Mouse (Mus musculus) erythroblast, adult 5-6 weeks (primary cell): ENCODE measurements around the gene Sema5b. TPM values are rescaled to one million over a fixed set of nuclear protein-coding genes. Genes with fewer than 3 reads are reported as not detected.

Source experiments
- ATAC-seq: replicated peaks from 2 replicates; pipeline ENCODE4 v1.8.0; 2016; ENCODE audit warnings: moderate number of reproducible peaks, mild to moderate bottlenecking, moderate TSS enrichment, inconsistent platforms; ENCODE audit not compliant: poor library complexity, low FRiP score, severe bottlenecking
- total RNA-seq, 2 experiments: library from RNA; stranded (forward) in 1 of 2; stranded (reverse) in 1 of 2; fragments of 150-400 nt in 1 of 2; fragments of 200-764, 138-1000 nt in 1 of 2; gene quantifications; 2 replicates each; pipeline versions ENCODE4 v1.2.3 to v1.2.4; 2015 to 2017; ENCODE audit warnings: low replicate concordance in 2 of 2

Gene Sema5b
- total RNA-seq (2015; ENCODE audit: low replicate concordance) (not detected in 2 replicates), total RNA-seq (2017; ENCODE audit: low replicate concordance) (not detected in 2 replicates)

DNA sequence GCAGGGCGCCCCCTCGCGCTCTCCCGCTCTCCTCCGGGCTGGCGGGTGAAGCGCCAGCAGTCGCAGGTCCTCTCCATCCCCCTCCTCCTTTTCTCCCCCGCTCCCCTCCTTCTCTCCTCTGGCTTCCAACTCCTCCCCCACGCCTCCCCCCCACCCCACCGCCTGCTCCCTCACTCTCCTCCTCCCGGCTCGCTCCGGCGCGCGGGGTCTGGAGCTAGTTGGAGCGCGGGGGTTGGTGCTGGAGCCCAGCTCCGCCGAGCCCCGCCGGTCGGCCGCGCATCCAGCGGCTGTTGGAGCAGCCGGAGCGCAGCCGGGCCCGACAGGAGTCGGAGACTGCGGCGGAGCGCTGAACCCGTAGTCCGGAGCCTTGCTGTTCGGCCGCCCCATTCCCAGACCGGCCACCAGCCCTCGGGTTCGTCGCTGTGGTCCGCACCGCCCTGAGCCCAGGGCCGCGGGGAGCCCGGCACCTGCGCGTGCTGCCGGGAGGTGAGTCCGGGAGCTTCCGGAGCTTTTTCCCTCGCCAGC, at the start of gene Sema5b:
TSS of gene Sema5b (plus strand) at position 29 of the 525 bp plus-strand sequence.
- ATAC-seq: no peak

DNA sequence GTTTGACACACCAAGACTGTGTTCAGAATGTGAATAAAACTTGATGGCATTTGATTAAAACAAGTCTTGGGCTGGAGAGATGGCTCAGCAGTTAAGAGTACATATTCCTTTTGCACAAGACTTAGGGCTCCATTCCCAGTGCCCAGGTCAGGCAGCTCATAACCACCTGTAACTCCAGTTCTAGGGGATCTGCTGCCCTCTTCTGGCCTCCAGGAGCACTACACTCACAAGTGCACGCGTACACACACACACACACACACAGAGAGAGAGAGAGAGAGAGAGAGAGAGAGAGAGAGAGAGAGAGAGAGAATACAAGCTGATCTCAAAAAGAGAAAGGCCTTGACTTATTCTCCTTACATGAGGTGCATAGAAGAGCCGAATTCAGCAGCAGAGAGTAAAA, 40.6 kb upstream of the Sema5b start:
- ATAC-seq: no peak

DNA sequence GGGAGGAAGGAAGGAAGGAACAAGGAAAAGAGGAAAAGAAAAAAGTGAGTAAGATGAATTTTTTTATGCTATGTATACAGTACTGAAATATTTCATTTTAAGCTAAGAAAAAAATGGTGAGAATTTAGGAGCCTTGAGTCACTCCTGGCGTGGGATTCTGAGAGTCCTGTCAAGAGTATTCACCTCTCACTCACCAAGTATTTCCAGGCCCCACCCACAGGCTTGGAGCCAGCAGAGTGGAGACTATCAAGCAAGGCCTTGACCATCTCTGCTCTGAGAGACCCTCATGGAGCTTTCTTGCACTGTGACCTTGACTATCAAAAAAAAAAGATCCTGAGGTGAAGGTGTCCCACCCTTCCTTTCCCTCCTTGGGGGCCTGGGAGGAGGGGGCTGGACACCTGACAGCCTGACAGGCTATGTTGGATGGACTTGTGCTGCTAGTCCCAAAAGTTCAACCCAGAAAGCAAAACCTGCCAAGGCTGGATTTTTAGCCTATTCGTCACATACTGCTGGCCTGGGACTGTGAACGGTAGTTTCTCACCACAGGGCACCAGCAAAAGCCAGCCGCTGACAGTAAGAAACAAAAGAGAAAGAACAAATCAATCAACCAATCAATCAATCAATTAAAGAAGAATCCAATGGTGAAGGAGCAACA, 39.7 kb upstream of the Sema5b start:
- ATAC-seq: no peak

DNA sequence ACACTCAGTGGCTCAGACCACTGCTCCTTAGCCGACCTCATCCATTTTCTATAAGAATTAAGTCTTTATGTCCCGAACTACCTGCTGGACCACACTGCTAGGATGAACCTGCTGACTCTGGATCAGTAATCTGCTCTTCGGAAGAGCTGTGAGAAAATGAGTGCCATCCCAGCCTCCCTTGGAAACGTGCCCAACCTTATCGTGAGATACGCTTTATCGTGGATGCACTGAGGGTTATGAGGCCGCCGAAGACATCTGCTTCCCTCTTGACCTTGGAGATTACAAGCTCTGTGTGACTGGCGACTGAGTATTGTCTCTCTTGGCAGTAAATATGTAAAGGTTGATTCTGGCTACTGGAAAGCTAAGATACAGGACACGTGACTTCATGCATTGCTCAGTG, 38.5 kb upstream of the Sema5b start:
- ATAC-seq: no peak

DNA sequence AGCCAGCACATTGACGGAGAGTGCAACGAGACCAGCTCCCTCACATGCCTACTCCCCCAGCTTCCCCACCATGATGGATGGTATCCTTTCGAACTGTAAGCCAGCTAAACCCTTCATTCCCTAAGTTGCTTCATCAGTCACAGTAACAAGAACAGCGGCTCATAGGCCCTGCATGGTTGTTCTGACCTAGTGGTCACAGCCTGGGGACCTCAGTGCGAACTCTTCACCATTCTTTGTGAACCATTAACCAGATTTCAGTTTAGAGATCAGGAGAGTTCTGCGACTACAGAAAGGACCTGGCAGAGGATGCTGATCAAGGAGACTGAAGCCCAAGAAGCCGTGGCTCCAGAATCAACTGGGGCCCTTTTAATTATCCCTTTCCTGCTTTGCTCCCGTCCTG, 36.7 kb upstream of the Sema5b start:
- no peak for ATAC-seq

DNA sequence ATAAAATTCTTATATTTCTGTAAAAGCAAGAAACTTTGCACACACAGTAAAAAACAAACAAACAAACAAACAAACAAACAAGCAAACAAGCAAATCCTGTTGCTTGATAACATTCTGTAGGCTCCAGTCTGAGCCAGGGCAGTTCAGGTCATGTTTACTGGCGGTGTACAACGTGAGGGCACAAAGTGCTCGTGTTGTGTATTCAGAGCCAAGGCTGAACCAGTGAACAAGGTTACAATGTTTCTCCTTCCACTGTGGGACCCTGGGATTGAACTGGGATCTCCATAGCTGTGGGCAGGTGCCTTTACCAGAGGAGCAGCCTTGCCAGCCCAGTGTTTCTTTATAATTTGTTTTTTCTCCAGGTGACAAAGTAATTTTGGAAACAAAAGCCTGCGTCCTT, 35.2 kb upstream of the Sema5b start:
- no peak for ATAC-seq

DNA sequence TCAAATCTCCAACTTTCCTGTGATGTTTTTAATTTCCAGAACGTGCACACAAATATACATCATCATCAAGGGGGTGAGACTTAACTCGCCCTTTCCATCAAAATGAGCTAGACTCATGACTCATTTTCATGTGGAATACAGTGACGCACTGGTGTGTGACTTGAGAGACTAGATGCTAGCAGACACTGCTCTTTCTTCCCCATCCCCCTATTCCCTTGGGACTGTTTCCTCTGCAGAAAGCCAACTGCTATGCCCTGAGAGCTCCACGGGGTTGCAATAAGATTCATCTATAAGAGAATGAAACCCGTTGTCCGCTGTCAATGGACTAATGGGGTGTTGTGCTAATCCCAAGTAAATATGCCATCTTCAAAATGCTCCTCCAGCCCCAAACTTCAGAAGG, 32.4 kb upstream of the Sema5b start:
- no peak for ATAC-seq

DNA sequence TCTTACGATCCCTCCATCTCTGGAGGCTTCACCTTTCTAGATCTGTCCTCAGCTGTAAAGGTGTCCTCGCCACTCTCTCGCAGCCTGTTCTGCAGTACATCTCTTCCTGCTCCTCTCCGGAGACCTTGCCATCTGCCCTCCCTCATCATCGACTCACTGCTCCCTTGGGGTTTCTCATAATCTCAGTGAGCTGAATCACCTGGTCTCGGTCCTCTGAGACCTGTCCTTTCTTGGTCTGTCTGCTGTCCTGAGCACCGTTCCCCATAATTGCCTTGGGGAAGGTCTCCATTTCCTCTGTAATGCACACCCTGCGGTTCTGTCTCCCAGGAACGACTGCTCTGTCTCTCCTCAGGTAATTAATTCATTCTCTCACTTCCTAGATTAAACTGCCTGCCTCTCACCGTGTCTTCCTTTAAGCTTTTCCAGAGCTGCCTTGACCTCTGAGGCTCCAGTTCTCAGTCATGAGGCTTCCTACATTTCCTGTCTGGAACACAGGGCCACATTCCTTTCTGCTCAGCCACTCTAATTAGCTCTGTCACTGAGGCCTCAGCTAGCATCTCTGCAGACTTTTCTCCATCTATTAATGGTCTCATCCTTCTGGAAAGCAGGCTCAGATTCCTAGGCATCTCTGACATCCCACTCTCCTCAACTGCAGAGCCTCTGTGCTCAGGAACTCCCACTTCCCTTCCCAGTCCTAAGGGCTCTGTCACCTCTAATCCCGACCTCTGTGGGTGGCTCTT, 31.4 kb upstream of the Sema5b start:
- no peak for ATAC-seq

DNA sequence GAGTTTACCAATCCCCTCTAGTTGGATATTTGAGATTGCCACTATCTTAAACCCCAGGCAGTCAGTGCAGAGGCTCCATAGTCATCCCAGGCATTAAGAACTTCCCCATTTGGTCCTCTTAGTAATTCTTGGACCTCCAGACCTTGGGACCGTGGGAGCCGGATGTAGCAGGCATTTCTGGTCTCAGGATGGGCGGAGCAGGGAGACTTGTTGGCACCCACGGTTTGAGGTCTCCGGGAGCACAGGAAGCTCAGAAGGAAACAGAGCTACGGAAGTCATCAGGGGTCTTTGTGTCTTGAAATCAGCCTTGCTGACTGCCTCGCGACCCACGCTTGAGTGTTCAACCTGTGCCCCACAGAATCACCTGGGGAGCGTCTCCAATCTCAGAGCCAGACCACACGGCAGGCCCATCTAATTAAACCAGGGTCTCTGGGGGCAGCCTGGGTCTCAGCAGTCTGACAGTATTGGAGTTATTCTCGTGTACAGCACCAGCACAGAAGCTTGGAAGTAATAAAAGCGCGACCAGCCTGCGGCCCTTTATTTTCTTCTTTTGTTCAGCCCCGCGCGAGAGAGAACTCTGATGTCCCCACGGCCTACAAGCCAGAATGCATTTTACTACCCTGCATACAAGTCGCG, 24.9 kb upstream of the Sema5b start:
- no peak for ATAC-seq

DNA sequence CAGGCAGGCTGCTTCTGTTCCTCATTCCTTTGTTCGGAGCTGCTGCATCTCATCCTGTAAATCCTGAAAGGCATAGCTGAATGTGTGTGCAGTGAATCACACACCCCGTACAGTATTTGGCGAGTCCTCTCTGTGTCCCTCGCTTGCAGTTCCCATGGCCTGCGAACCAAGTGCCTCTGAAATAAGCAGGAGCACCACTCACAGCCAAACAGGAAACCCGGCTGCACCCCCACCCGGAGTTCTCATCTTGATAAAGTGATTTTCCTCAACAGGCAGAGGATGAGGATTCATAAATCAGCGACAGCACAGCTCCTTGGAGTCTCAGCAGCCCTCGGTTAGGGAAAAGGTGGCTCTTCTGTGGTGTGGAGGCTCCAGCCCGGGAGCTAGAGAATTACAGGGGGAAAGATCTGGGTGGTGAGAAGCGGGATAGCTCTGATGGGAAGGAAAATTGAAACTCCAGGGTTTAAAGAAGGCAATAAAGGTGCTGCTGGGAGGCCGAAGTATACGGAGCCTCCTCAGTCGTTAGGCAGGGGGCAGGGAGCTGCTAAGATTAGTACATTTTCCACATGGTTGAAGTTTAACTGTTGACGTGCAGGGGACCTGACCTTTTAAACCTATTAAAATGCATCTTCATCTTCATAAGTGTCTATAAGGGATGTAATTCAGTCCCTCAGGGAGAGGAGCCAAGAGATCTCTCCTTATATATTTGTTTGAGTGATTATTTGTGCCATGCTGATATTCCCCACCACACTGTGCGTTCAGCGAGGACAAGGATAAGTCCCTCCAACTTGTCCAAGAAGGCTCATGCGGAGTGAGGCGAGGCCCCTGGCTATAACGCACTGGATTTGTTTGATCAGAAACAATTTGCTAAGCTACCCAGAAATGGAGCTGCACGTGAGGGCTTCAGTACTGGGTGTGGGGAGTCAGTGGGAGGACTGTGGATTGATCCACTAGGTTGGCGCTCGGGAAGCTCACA, 22.7 kb upstream of the Sema5b start:
- no peak for ATAC-seq

DNA sequence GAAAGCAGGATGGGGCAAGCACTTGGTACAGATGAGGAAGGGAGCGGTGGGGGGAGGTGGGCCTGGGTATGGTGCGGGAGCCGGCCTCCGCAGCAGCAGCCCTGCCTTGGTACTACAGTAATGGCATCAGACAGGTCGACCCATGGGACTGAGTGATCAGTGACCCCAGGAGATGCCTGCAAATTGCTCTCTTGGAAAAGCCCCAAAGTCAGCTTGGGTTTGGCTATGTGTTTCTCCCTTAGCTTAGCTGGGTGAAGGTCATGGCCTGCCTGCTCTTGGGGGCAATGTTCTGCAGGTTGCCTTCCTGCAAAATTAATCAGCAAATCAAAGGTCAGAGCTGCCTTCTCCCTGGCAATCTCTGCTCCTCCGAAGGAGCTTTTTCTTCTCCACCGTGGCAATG, 21.7 kb upstream of the Sema5b start:
- ATAC-seq: no peak

DNA sequence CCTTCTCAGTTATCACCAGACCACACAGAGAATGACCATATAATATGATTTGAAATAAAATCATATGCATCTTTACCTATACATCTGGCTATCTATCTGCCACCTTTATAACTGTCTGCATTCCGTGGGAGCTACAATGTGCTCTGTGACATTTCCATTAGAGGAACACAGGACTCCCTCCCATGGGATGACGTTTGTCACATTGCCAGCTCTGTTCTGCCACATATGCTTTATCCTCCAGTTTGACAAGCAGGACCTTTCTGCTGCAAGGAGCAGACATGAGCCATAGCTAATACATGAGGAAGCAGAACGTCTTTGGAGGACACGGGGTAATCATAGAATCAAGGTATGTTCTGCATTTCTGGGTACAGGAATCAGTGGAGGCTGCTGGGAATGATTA, 16.7 kb upstream of the Sema5b start:
- ATAC-seq: no peak

DNA sequence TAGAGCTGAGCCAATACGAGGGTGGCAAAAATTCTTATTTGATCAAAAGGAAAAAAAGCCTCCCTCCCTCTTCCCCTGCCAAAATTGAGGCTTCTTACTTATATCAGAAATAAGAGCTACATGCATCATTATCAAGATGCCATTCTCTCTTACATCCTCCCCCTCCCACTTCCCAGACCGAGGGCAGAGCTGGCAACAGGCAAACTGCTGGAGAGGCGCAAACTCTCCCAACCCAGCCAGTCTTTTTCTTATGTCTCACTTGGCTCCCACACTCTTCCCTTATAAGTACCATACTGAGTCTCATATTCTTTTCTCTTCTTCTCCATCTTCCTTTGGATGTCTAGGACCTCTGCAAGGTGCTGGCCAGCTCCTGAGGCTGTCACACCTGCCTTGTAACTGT, 6.3 kb upstream of the Sema5b start:
- ATAC-seq: no peak

DNA sequence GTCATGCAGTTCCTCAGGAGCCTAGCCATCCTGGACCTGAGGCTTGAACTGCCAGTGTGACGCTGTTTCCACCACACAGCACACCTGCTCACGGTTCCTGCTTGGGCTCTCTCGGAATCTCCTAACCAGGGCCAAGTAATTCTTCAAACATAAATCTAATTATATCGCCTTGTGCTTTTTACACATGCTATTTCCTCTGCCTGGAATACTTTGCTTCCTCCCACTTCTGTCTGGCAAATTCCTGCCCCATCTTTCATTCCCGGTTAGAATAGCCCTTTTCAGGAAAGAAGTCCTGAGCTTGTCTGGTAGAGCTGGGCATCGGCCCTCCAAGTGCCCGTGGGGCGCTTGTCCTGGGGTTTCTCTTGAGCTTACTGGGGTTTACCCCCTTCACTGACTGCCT, 3.3 kb upstream of the Sema5b start:
- no peak for ATAC-seq

DNA sequence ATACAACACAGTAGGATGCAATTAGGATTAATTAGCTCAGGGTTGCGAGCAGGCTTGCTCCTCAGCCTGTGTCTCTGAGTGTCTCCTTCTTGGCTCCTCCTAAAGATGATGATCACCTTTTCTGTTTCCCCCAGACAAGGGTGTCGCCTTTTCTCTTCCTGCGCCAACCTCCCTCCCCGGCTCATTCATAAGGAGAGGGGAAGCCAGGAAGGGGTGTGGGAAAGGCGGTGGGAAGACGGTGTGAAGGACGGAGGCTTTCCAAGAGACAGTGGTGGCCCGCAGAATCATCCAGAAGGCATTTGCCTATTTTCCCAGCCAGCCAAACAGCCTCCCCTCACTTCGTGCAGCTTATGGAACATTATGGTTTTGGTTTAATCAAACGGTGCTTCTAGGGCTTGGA, 1.9 kb upstream of the Sema5b start:
- no peak for ATAC-seq

DNA sequence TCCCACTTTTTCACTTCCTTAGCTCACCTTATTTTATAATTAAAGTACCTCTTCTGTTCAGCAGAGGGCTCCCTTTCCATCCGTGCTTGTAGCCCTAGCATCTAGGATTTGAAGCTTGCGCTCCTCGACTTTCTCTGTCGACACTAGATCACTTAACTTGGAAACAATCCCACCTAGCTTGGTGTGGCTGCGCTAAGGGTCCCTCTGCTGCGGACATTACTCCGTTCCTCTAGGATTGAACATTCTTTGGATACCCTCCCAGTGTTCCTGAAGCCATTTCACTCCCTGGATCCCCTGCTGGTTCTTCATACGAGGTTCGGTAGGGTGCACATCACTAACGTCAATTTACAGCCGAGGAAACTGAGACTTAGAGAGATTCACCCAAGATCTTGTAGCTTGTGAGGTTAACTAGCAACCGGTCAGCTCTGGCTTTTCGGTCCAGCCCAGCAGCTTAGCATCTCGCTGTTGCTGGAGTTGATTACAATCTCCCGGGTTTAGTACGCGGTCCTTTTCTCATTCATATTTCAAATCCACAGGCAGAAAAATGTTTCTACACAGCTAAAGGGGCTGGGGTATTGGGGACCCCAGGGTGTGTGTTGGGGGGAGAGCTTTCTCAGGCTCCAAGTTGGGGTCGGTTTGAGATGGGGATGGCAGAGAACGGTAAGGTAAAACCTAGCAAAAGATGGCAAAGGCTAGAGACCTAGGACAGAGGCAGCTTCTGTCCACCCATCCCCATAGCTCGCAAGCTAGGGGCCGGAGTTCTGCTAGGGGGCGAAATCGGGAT, 420 bp upstream of the Sema5b start:
- no peak for ATAC-seq

DNA sequence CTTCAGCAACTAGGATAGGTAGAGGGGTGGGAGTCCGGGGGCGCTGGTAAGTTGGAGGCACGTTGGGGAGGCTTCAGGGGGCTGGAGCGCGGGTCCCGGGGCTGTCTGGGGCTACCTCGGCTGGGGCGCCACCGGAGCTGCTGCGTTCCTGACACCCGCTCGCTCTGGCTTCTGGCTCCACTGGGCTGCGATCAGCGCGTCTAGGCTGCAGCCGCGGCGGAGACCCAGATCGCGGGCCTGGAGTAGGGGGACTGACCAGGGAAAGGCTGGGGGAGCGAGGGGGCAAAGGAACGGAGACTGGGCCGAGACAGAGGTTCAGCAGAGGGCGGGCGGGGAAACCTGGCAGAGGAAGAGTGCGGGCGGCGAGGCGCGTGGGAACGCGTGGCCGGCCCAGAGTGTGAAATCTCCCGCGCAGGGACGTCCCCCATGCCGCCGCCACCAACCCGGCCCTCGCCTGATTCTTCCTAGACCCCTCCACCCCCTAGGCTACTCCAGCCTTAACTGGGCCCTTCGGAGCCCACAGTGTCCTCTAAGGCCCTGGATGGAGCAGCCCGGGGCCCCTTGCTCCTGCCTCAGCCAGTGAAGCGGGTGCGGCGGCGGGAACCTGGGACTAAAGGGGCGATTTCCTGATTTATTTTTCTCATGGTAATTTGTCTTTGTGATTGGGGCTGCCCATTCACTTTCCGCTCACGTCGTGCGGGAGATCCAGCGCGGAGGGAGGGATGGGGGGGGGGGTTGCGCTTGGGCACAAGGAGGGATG, 896 bp downstream of the Sema5b start:
- ATAC-seq: no peak

DNA sequence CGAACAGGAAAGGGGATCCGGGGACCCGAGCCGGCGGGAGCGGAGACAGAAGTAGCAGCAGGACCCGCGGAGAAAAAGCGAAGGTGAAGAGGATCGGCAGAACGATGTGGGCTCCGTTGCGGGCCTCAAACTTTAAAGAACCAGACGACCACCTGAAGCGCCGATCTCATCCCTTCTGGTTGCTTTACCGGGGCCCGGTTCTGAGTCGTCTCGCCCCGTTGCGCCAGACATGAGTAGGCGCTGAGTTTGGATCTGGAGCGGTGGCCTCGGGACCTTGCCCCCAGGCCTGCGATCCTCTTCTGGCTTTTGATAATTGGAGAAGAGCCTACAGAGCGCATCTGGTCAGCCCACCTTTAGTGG, 1.5 kb downstream of the Sema5b start:
- no peak for ATAC-seq
